Mouse (Mus musculus) hindbrain, embryonic 15.5 days (tissue): Measurements from ENCODE around the gene Klhl12. TPM values are rescaled to one million over a fixed set of nuclear protein-coding genes. Genes with fewer than 3 reads are reported as not detected.
"Not testable (repeated sequence)": the region's sequence is repeated elsewhere in the genome, so short reads cannot be mapped to it uniquely, and the experiment has no call there.

ENCODE experiments used
- ATAC-seq: fragments of 200-750 bp; cut with Nextera tagmentation; 2 replicates; pipeline ENCODE4 v1.8.0; 2017; ENCODE audit warnings: low read depth, moderate number of reproducible peaks, moderate TSS enrichment; ENCODE audit not compliant: low FRiP score
- H3K27ac ChIP-seq: fragments of 300-500 bp; sonication (generic); replicated peaks from 2 replicates; pipeline ENCODE4 v1.5.1; 2015; ENCODE audit warnings: mild to moderate bottlenecking, inconsistent platforms
- H3K27me3 ChIP-seq: fragments of 300-500 bp; sonication (generic); 2 replicates; pipeline ENCODE4 v1.6.1; 2015; ENCODE audit warnings: control low read depth, inconsistent platforms
- H3K36me3 ChIP-seq: fragments of 300-500 bp; sonication (generic); 2 replicates; pipeline ENCODE4 v1.6.1; 2015; ENCODE audit warnings: control low read depth, inconsistent platforms
- H3K4me1 ChIP-seq: fragments of 300-500 bp; sonication (generic); replicated peaks from 2 replicates; pipeline ENCODE4 v1.6.1; 2015; ENCODE audit warnings: control low read depth, inconsistent platforms
- H3K4me2 ChIP-seq: fragments of 300-500 bp; sonication (generic); 2 replicates; pipeline ENCODE4 v1.6.1; 2015; ENCODE audit warnings: moderate library complexity, mild to moderate bottlenecking, inconsistent platforms
- H3K4me3 ChIP-seq: fragments of 300-500 bp; sonication (generic); 2 replicates; pipeline ENCODE4 v1.5.1; 2015; ENCODE audit warnings: mild to moderate bottlenecking, inconsistent platforms
- H3K9ac ChIP-seq: fragments of 300-500 bp; sonication (generic); 2 replicates; pipeline ENCODE4 v1.6.1; 2015; ENCODE audit warnings: inconsistent platforms
- H3K9me3 ChIP-seq: fragments of 300-500 bp; sonication (generic); 2 replicates; pipeline ENCODE4 v1.6.1; 2016; ENCODE audit warnings: control low read depth, inconsistent platforms
- WGBS: fragments of 180-500 bp; shearing (Covaris S2); methylation state at CpG from one replicate; pipeline ENCODE4 v1.1.7; 2015; 5-methylcytosine and 5-hydroxymethylcytosine counted together
- polyA plus RNA-seq: library from polyadenylated mRNA; unstranded; fragments of >200 nt; fragmentation: Nextera tagmentation; extraction: Ambion mirVana; gene quantifications from 2 replicates; pipeline ENCODE4 v1.2.1, GENCODE M21; 2015

Gene Klhl12
- polyA plus RNA-seq, 1 experiment from 2014 or later: 38.2 TPM

DNA sequence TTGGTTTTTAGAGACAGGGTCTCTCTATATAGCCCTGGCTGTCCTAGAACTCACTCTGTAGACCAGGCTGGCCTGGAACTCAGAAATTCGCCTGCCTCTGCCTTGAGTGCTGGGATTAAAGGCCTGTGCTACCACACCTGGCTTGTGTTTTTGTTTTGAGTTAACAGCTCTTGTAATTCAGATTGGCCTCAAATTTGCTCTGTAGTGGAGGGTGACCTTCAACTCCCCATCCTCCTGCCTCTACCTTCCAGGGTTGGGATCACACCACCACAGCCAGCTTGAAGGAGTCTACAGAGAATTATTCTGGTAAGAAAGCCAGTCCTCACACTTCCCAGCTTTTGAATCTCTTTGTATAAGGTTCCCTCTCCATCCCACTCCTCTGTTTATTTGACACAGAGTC is 45.6 kb downstream of the Klhl12 start:
- no peak overlapping the region for H3K4me2 ChIP-seq
- H3K4me3 ChIP-seq: no peak overlapping the region
- 100% methylated on average over 1 of the region's 1 CpGs for WGBS
- H3K9ac ChIP-seq: no peak overlapping the region
- no peak overlapping the region for H3K27ac ChIP-seq
- H3K27me3 ChIP-seq: no peaks in the 10 kb centered on the region
- peaks cover 5% of the 10 kb centered on the region for H3K4me1 ChIP-seq
- H3K36me3 ChIP-seq: peaks cover 10% of the 10 kb centered on the region
- no peak for ATAC-seq
- no peaks in the 10 kb centered on the region for H3K9me3 ChIP-seq

DNA sequence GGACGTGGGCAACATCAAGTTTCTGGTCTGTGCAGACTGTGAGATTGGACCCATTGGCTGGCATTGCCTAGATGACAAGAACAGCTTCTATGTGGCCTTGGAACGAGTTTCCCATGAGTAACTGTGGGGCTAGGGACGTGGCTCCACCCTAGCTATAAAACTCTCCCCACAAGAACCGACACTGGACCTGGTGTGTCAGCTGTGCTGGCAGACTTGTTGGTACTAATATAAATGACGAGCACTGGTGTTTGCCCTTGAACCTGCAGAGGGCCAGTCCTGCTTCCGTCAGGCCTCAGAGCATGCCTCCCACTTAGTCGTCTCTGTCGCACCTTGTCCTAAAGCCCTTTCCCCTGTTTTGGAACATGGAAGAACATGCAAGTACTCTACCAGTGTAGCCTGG is 50.9 kb downstream of the Klhl12 start:
- no peak overlapping the region for H3K9ac ChIP-seq
- H3K27me3 ChIP-seq: no peaks in the 10 kb centered on the region
- no peak for ATAC-seq
- H3K9me3 ChIP-seq: no peaks in the 10 kb centered on the region
- H3K4me1 ChIP-seq: no peaks in the 10 kb centered on the region
- no peak overlapping the region for H3K4me2 ChIP-seq
- 96% methylated on average over 8 of the region's 8 CpGs for WGBS
- H3K27ac ChIP-seq: no peak overlapping the region
- H3K36me3 ChIP-seq: peaks cover 42% of the 10 kb centered on the region
- H3K4me3 ChIP-seq: no peak overlapping the region

DNA sequence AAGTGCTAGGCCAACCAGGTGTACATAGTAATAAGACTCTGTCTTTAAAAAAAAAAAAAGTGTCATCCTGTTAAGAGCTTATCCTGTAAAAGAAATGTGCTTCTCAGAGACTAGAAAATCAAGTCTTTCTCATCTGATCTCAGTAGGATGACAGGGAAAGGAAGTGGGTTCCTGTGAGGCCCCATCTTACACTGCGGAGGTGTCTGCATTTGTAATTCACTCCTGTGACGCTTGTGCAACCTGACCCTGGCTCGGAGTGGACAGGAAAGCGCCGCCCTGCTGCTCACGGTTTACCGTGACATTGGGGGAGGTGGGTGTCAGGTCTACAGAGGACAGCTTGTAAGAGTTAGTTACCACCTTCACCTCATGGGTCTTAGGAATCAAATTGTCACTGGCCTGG is 54.7 kb downstream of the Klhl12 start:
- Histone ChIP-seq H3K27ac (no peak overlapping the region), H3K9me3 (no peaks in the 10 kb centered on the region), H3K4me1 (peaks cover 17% of the 10 kb centered on the region), H3K4me3 (no peak overlapping the region), H3K4me2 (no peak overlapping the region), H3K36me3 (peaks cover 35% of the 10 kb centered on the region), H3K9ac (no peak overlapping the region), H3K27me3 (0 out of 2 replicates have a peak, but pooled peaks cover 7% of the 10 kb centered on the region)
- WGBS: 66% methylated on average over 7 of the region's 7 CpGs
- ATAC-seq: no peak

DNA sequence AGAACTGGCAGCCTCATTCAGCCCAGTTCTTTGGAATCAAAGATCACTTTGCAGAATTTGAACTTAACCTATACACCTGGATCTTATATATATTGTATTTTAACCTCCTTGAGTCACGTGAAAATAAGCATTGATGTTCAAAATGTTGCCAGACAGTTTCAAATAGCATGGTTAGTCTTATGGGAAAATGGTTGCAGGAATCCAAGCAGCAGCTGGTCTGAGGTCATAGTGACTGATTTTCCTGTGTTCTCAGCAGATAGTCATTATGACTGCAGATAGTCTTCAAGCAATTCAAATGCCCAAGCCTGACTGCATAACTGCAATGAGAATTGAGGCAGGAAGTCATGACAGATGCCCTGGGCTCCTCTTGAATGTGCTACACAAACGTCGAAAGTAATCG is 56.9 kb downstream of the Klhl12 start:
- Histone ChIP-seq H3K4me3 (no peak overlapping the region), H3K36me3 (peaks cover 21% of the 10 kb centered on the region), H3K27me3 (0 out of 2 replicates have a peak, but pooled peaks cover 7% of the 10 kb centered on the region), H3K4me2 (no peak overlapping the region), H3K4me1 (peaks cover 24% of the 10 kb centered on the region), H3K9ac (no peak overlapping the region), H3K27ac (no peak overlapping the region), H3K9me3 (no peaks in the 10 kb centered on the region)
- whole genome bisulfite sequencing: 49% methylated on average over 4 of the region's 4 CpGs
- ATAC-seq: 0 out of 2 replicates have a peak, but pooled peaks have one; percentile 10

DNA sequence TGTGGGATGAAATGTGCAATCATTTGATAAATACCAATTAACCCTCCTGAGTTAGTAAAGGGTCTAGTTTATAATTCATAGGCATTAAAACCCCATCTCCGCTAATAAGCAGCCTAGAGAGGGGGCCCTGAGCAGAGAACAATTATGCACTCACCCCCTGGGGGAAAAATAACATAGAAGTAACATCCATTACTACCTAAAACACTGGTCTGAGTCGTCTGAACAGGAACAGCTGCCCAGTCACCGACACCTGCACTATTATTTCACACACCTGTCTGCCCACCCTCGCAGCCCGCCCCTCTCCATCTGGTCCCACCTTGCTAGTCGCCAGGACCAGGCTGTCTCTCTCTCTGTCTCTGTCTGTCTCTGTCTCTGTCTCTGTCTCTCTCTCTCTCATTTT is 57.3 kb downstream of the Klhl12 start:
- 50% methylated on average over 6 of the region's 6 CpGs for WGBS
- Histone ChIP-seq H3K36me3 (peaks cover 17% of the 10 kb centered on the region), H3K27ac (no peak overlapping the region), H3K4me2 (peak overlapping the region; percentile 70), H3K27me3 (0 out of 2 replicates have a peak, but pooled peaks cover 7% of the 10 kb centered on the region), H3K9me3 (no peaks in the 10 kb centered on the region), H3K4me3 (no peak overlapping the region), H3K4me1 (peaks cover 24% of the 10 kb centered on the region), H3K9ac (no peak overlapping the region)
- ATAC-seq: 0 out of 2 replicates have a peak, but pooled peaks have one; percentile 33

DNA sequence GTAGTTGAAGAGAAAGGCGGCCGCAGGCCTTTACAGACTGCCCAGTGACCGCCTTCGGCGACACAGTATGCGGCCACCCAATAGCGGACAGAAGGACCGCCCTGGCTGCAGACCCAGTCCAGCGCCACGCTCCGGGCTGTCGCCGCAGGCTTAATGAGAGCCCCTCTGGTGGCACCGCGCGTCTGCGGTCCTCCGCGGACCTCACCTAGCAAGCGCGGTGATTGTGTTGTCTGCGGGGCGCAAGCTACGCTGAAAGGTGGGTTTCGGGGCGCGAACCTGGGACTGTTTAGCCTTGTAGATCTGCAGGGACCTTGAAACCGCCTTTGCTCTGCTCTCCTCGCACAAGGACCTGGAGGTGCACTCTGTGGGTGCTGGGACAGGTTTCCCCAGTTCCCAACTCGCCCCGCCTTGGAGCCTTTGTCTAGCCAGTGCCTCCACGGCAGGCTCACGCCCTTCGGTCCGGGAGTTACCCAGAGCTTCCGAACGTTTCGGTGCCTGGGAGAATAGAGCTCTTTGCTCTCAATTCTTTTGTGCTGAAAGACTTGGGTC is 58.1 kb downstream of the Klhl12 start:
- H3K4me2 ChIP-seq: peak overlapping the region; percentile 70
- H3K4me3 ChIP-seq: peak overlapping the region; percentile 36
- no peaks in the 10 kb centered on the region for H3K9me3 ChIP-seq
- H3K36me3 ChIP-seq: peaks cover 9% of the 10 kb centered on the region
- 0 out of 2 replicates have a peak, but pooled peaks cover 7% of the 10 kb centered on the region for H3K27me3 ChIP-seq
- H3K27ac ChIP-seq: no peak overlapping the region
- H3K4me1 ChIP-seq: peaks cover 24% of the 10 kb centered on the region
- ATAC-seq: 0 out of 2 replicates have a peak, but pooled peaks have one; percentile 47
- H3K9ac ChIP-seq: peak overlapping the region; percentile 35
- 1% methylated on average over 38 of the region's 38 CpGs for WGBS

DNA sequence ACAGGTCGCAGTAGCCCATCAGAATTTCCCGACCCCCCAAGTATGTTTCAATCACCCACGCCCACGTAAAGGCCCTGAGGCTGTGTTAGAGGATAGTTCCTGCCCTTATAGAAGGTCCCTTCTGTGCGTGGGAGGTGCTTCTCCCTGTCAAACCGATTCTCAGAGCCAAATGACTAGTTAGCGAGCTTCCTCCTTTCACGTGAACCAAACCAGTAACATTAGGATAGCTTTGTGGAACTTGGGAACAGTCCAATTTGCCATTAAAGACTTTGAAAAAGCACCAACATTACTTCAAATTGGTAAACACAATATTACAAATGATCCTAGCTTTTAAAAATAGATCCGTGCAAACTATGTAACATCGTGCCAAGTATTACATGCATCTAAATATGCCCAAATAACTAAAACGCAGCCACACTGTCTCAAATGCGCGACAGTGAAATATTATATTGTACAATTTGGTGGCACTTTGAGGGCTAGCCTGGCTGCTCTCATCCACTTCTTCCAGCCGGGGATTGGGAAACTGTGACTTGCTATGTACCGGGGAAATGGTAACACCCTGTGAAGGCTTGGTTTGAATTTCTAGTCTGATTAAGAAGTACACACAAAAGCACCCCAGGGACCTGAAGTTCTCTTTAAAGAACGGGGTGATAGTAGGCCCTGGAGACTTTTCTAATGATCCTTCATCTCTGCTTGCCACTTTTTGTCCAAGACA is 58.7 kb downstream of the Klhl12 start:
- no peak overlapping the region for H3K27ac ChIP-seq
- ATAC-seq: no peak
- H3K9me3 ChIP-seq: no peaks in the 10 kb centered on the region
- H3K9ac ChIP-seq: no peak overlapping the region
- H3K4me3 ChIP-seq: peak overlapping the region; percentile 36
- 40% methylated on average over 16 of the region's 16 CpGs for WGBS
- 0 out of 2 replicates have a peak, but pooled peaks cover 7% of the 10 kb centered on the region for H3K27me3 ChIP-seq
- peaks cover 6% of the 10 kb centered on the region; the same call in 1 of the 2 replicates for H3K36me3 ChIP-seq
- H3K4me1 ChIP-seq: peaks cover 24% of the 10 kb centered on the region
- H3K4me2 ChIP-seq: peak overlapping the region; percentile 70

DNA sequence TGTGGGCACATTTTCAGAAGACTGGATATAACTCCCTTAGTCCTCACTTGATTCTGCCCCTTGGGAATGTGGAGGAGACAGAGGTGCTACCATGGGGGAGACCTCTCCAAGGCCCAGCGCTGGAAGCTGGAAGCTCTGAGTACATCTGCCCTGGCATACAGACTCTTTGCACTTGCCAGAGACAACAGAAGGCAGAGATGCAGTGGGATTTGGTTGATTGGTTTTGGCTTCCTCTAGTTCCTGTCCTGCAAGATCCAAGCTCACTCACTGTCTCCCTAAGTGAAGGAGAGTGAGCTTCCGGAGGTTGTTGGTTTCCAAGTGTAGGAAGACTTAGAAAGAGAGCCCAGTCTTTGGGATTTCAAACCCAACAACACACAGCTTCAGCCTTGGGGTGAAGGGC is 60.6 kb downstream of the Klhl12 start:
- no peak for ATAC-seq
- Histone ChIP-seq H3K4me3 (no peak overlapping the region), H3K9ac (no peak overlapping the region), H3K36me3 (no peaks in the 10 kb centered on the region), H3K4me1 (peaks cover 24% of the 10 kb centered on the region), H3K27ac (no peak overlapping the region), H3K9me3 (no peaks in the 10 kb centered on the region), H3K4me2 (no peak overlapping the region), H3K27me3 (0 out of 2 replicates have a peak, but pooled peaks cover 7% of the 10 kb centered on the region)
- WGBS: 66% methylated on average over 2 of the region's 2 CpGs

DNA sequence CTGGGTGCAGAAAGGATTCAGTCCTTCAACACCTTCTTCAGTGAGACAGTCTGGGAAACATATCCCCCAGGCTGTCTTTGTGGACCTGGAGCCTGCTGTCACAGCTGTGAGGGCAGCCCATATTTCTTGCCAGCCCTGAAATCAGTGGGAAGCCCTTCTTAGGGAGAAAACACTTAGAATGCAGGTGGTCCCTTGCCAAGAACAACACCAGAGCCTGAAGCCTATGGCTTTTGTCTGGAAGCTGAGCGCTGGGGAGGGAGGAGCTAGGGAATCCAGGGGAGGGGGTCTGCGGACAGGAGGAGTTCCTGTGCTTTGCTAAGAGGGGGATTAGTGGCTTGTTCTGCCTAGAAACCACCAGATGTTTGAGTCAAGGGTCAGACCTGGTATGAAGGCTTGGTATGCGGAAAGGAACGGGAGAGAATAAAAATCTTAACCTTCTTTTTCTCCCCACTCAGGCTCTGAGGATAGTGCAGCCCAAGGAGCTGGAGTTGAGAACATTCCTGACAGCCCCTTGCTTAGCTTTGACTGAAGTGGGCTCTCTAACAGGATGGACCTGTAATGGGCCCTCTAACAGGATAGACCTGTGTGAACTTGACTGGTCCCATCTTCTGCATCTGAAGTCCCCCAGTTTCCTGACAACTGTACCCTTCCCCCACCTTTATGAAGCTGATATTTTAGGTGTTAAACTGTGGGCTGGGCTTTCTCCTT is 61.3 kb downstream of the Klhl12 start:
- no peak overlapping the region for H3K9ac ChIP-seq
- peaks cover 24% of the 10 kb centered on the region for H3K4me1 ChIP-seq
- H3K36me3 ChIP-seq: no peaks in the 10 kb centered on the region
- 0 out of 2 replicates have a peak overlapping the region, but pooled peaks have one; percentile 45 for H3K27ac ChIP-seq
- H3K27me3 ChIP-seq: 0 out of 2 replicates have a peak, but pooled peaks cover 7% of the 10 kb centered on the region
- ATAC-seq: no peak
- WGBS: 20% methylated on average over 4 of the region's 4 CpGs
- H3K4me3 ChIP-seq: no peak overlapping the region
- 0 out of 2 replicates have a peak overlapping the region, but pooled peaks have one; percentile 4 for H3K4me2 ChIP-seq
- no peaks in the 10 kb centered on the region for H3K9me3 ChIP-seq

DNA sequence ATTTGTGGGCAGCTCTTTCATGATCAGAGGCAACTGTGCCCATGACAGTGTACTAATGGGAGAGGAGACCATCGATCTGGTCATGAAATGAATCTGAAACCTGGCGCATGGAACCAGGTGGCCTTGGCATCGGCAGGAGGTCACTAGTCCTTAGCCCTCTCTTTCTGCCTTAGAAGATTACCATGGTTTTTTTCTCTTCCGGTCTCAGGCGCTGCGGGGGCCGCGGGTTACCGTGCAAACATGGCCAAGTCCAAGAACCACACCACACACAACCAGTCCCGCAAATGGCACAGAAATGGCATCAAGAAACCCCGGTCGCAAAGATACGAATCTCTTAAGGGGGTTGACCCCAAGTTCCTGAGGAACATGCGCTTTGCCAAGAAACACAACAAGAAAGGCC is 62.5 kb downstream of the Klhl12 start:
- ATAC-seq, H3K27ac ChIP-seq, H3K9me3 ChIP-seq, H3K9ac ChIP-seq, H3K36me3 ChIP-seq, H3K4me3 ChIP-seq, H3K4me2 ChIP-seq, H3K27me3 ChIP-seq: not testable (repeated sequence)
- H3K4me1 ChIP-seq: peaks cover 20% of the 10 kb centered on the region
- 94% methylated on average over 14 of the region's 14 CpGs for WGBS

DNA sequence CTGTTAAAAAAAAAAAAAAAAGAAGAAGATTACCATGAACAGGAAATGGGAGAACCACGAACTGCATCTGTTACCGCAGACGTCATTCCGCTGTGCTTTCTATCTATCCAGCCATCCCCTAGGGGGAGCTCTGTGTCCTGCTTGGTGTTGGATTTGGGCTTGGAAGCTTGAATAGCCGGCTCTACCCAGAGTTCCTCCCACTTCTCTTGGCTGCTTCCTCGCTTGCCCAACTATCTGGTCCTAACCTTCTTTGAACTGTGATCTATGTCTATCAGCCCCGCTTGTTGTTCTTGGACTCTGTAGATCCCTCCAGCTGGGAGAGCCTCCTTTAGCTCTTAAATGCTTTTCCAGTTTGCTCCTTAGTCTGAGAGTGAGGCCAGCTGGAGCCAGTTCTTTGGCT is 63.3 kb downstream of the Klhl12 start:
- Histone ChIP-seq H3K36me3 (no peaks in the 10 kb centered on the region), H3K4me1 (peaks cover 12% of the 10 kb centered on the region), H3K4me3 (no peak overlapping the region), H3K9ac (no peak overlapping the region), H3K27me3 (0 out of 2 replicates have a peak, but pooled peaks cover 7% of the 10 kb centered on the region), H3K27ac (no peak overlapping the region), H3K9me3 (no peaks in the 10 kb centered on the region), H3K4me2 (no peak overlapping the region)
- ATAC-seq: no peak
- 11% methylated on average over 7 of the region's 7 CpGs for WGBS

DNA sequence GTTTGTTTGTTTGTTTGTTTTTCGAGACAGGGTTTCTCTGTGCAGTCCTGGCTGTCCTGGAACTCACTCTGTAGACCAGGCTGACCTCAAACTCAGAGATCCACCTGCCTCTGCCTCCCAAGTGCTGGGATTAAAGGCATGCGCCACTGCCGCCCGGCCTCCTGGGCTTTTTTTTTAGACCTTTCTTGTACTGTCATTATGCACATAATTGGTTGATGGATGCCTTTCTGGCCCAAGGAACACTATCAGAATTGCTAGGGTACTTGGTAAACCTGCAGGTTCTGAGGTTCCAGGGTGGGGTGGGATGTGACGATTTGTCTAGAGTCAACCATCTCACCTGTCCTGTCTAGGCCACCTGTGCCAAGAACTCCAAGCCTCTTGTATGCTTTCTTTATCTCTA is 63.9 kb downstream of the Klhl12 start:
- not testable (repeated sequence) for ATAC-seq, H3K9ac ChIP-seq, H3K27ac ChIP-seq, H3K4me1 ChIP-seq, H3K4me3 ChIP-seq, H3K27me3 ChIP-seq, H3K36me3 ChIP-seq, H3K9me3 ChIP-seq, H3K4me2 ChIP-seq
- 92% methylated on average over 5 of the region's 5 CpGs for WGBS
